Mouse (Mus musculus) heart, embryonic 15.5 days (tissue): ENCODE measurements at regions not wholly inside any gene's neighbourhood (a gene's known extent, or its start where the extent isn't known, plus 50 kb on each side); places are given as distances from the start of the nearest gene placed in this dataset.

Experiments used
- ATAC-seq: fragments of 200-750 bp; cut with Nextera tagmentation; replicated peaks from 2 replicates; pipeline ENCODE4 v1.8.0; 2017; ENCODE audit warnings: low read depth, moderate TSS enrichment; ENCODE audit not compliant: insufficient number of reproducible peaks, insufficient read depth, low FRiP score
- H3K27ac ChIP-seq: fragments of 300-500 bp; sonication (generic); 2 replicates; pipeline ENCODE4 v1.5.1; 2015; ENCODE audit warnings: mild to moderate bottlenecking, inconsistent platforms
- H3K27me3 ChIP-seq: fragments of 300-500 bp; sonication (generic); 2 replicates; pipeline ENCODE4 v1.6.1; 2015; ENCODE audit warnings: inconsistent platforms
- H3K36me3 ChIP-seq: fragments of 300-500 bp; sonication (generic); 2 replicates; pipeline ENCODE4 v1.6.1; 2015; ENCODE audit warnings: mild to moderate bottlenecking, inconsistent platforms
- H3K4me1 ChIP-seq: fragments of 300-500 bp; sonication (generic); replicated peaks from 2 replicates; pipeline ENCODE4 v1.6.1; 2015; ENCODE audit warnings: inconsistent platforms
- H3K4me2 ChIP-seq: fragments of 300-500 bp; sonication (generic); 2 replicates; pipeline ENCODE4 v1.6.1; 2015; ENCODE audit warnings: inconsistent platforms, mild to moderate bottlenecking, moderate library complexity
- H3K4me3 ChIP-seq: fragments of 300-500 bp; sonication (generic); 2 replicates; pipeline ENCODE4 v1.5.1; 2015; ENCODE audit warnings: mild to moderate bottlenecking, inconsistent platforms
- H3K9ac ChIP-seq: fragments of 300-500 bp; sonication (generic); 2 replicates; pipeline ENCODE4 v1.6.1; 2015; ENCODE audit warnings: mild to moderate bottlenecking, inconsistent platforms
- H3K9me3 ChIP-seq: fragments of 300-500 bp; sonication (generic); replicated peaks from 2 replicates; pipeline ENCODE4 v1.6.1; 2016; ENCODE audit warnings: inconsistent platforms
- WGBS: fragments of 180-500 bp; shearing (Covaris S2); methylation state at CpG from one replicate; pipeline ENCODE4 v1.1.7; 2015; ENCODE audit warnings: mixed read lengths; 5-methylcytosine and 5-hydroxymethylcytosine counted together

GRCm38 (mm10) chr13:42554961-42555360 lies 125.5 kb upstream of the Phactr1 start:
- H3K27me3 ChIP-seq: no peaks in the 10 kb centered on the region
- no peak overlapping the region for H3K27ac ChIP-seq
- WGBS: 83% methylated on average over 4 of the region's 4 CpGs
- H3K9me3 ChIP-seq: no peaks in the 10 kb centered on the region
- H3K9ac ChIP-seq: no peak overlapping the region
- no peak overlapping the region for H3K4me2 ChIP-seq
- H3K4me1 ChIP-seq: no peaks in the 10 kb centered on the region
- no peaks in the 10 kb centered on the region for H3K36me3 ChIP-seq
- ATAC-seq: no peak
- no peak overlapping the region for H3K4me3 ChIP-seq

DNA sequence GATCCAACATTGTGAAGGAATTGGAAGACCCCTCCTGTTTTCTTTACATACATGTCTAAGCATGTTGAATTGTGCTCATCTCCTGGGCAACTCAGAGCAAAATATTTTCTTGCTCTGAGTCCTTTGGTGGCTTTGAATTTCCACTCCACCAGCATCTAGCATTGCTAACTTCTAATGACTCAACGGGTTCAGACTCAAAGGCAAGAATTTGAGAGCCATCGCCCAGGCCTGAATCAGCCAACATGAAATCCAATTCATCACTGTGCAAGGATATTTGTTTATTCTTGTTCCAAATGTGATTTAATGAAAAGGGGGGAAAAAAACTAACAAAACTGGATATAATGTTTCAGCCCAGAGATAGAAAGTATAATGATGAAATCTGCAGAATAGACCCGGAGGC lies 121.9 kb upstream of the Phactr1 start:
- no peak for ATAC-seq
- no peak overlapping the region for H3K9ac ChIP-seq
- no peak overlapping the region for H3K4me3 ChIP-seq
- H3K27me3 ChIP-seq: no peaks in the 10 kb centered on the region
- no peaks in the 10 kb centered on the region for H3K4me1 ChIP-seq
- H3K27ac ChIP-seq: no peak overlapping the region
- no peak overlapping the region for H3K4me2 ChIP-seq
- H3K9me3 ChIP-seq: no peaks in the 10 kb centered on the region
- no peaks in the 10 kb centered on the region for H3K36me3 ChIP-seq
- 86% methylated on average over 3 of the region's 3 CpGs for WGBS

GRCm38 (mm10) chr13:42561446-42561845 lies 119.0 kb upstream of the Phactr1 start:
- ATAC-seq: no peak
- 0 out of 2 replicates have a peak, but pooled peaks cover 8% of the 10 kb centered on the region for H3K4me1 ChIP-seq
- H3K36me3 ChIP-seq: no peaks in the 10 kb centered on the region
- no peak overlapping the region for H3K9ac ChIP-seq
- no peaks in the 10 kb centered on the region for H3K9me3 ChIP-seq
- H3K4me2 ChIP-seq: no peak overlapping the region
- H3K4me3 ChIP-seq: no peak overlapping the region
- 80% methylated on average over 2 of the region's 2 CpGs for WGBS
- no peaks in the 10 kb centered on the region for H3K27me3 ChIP-seq
- H3K27ac ChIP-seq: no peak overlapping the region

GRCm38 (mm10) chr13:42565291-42566058 lies 114.9 kb upstream of the Phactr1 start:
- Histone ChIP-seq H3K27ac (peak overlapping the region; percentile 61), H3K9me3 (no peaks in the 10 kb centered on the region), H3K4me1 (0 out of 2 replicates have a peak, but pooled peaks cover 8% of the 10 kb centered on the region), H3K9ac (no peak overlapping the region), H3K4me3 (no peak overlapping the region), H3K36me3 (no peaks in the 10 kb centered on the region), H3K27me3 (no peaks in the 10 kb centered on the region), H3K4me2 (peak overlapping the region; percentile 42)
- WGBS: 57% methylated on average over 26 of the region's 26 CpGs
- peak; percentile 80 for ATAC-seq

DNA sequence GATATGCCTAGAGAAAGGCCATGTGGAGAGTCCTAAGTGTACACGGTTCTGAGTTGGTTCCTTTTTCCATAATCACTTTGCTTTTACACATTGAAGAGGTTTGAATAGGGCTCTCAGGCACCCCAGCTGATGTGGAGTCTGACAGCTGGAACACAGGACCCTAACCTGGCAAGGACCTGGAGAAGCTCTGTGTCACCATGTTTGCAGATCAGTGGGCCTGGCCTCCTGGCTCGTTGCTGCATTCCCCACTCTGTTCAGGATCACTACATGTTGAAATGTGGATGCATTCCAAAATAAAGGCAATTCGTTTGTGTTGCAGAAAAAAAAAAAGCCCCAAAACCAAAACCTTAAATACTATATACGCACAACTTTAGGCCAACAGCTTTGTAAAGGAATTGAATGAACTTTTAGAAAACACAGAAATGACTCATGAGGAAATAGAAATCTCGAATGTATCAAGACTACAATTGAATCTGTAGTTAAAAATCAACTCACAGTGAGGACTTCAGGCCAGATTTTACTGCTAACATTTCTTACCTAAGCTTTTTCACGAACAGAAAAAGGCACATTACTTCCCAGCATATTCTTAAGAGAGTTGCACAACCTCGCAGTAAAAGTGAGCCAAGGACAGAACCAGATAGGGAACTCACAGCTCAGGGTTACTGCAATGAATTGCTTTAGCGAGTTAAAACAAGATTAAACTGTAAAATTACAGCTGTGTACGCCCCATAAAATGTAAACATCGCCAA lies 109.6 kb upstream of the Phactr1 start:
- H3K4me1 ChIP-seq: peaks cover 5% of the 10 kb centered on the region; the same call in 1 of the 2 replicates
- H3K27ac ChIP-seq: no peak overlapping the region
- ATAC-seq: no peak
- H3K27me3 ChIP-seq: no peaks in the 10 kb centered on the region
- no peak overlapping the region for H3K9ac ChIP-seq
- no peaks in the 10 kb centered on the region for H3K36me3 ChIP-seq
- 68% methylated on average over 10 of the region's 10 CpGs for WGBS
- no peak overlapping the region for H3K4me3 ChIP-seq
- H3K9me3 ChIP-seq: no peaks in the 10 kb centered on the region
- no peak overlapping the region for H3K4me2 ChIP-seq

DNA sequence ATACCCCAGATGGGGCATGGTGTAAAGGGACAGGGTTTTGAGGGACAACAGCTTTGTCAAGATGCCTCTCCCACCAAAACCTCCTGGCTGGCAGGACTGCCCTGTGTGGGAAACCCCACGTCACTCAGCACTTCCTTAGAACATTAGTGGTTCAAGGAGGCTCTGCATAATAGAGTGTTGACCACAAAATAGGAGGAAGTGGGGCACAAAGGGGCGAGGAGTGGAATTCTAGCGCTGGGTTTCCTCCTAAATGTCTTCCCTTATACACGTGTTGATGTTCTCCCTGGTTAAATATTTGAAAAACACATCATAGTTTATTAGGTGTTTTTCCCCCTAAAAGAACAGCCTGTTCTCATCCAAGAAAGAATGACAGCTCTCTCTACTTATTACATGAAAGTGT lies 106.2 kb upstream of the Phactr1 start:
- no peak overlapping the region for H3K4me3 ChIP-seq
- 34% methylated on average over 4 of the region's 4 CpGs for WGBS
- H3K27me3 ChIP-seq: no peaks in the 10 kb centered on the region
- H3K4me1 ChIP-seq: peaks cover 3% of the 10 kb centered on the region; the same call in 1 of the 2 replicates
- H3K27ac ChIP-seq: no peak overlapping the region
- no peak overlapping the region for H3K4me2 ChIP-seq
- ATAC-seq: no peak
- H3K36me3 ChIP-seq: no peaks in the 10 kb centered on the region
- H3K9me3 ChIP-seq: no peaks in the 10 kb centered on the region
- no peak overlapping the region for H3K9ac ChIP-seq

DNA sequence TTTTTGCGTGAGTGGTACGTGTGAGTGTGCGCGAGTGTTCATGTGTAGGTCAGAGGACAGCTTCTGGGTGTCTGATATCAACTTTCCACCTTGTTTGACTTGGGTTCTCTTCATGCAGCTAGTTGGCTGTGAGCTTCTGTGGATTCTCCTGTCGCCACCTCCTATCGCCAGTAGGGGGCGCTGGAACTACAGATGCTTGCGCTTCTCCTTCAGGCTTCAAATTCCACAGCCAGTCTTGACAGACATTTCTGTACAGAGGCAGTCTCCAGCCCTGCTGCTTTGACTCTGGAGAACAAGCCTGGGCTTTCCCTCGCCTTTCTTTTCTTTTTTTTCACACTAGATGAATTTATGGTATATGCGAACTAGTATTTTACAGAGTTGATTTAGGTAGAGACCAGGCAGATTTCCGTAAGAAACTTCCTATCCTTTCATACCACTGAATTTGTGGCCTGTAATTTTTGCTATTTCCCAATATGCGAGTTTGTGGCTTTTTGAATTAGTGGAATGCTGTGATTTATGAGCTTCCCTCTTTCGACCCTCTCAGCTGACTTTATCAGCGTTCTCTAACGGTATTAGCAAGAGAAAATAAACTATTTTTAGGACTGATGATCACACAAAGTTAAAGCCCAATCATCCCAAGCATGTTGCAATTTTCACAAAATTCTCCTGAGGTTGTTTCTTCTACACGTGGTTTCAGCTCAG lies 104.5 kb upstream of the Phactr1 start:
- no peak overlapping the region for H3K9ac ChIP-seq
- H3K4me1 ChIP-seq: peaks cover 3% of the 10 kb centered on the region; the same call in 1 of the 2 replicates
- H3K9me3 ChIP-seq: no peaks in the 10 kb centered on the region
- WGBS: 20% methylated on average over 16 of the region's 16 CpGs
- no peaks in the 10 kb centered on the region for H3K27me3 ChIP-seq
- H3K36me3 ChIP-seq: no peaks in the 10 kb centered on the region
- no peak overlapping the region for H3K4me3 ChIP-seq
- no peak overlapping the region; the same call in 1 of the 2 replicates for H3K27ac ChIP-seq
- ATAC-seq: no peak
- no peak overlapping the region for H3K4me2 ChIP-seq

DNA sequence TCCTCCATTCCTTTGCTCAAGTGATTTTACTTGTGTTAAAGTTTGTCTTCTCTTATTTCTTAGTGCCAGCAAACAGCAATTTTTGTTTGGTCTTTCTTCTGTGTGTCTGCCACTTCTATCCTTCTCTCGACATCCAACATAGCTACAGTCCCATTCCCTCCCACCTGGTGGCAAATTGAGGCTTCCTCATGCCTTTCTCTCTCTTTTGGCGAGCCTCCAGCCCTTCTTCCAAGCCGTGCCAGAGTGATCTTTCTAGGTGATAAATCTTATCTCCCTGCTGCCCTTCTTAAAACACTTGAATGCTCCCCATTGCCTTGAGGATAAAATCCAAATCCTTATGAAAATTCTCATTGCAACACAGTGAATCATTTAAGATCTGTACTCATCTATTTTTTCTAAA lies 101.0 kb upstream of the Phactr1 start:
- H3K27ac ChIP-seq: no peak overlapping the region
- 43% methylated on average over 3 of the region's 3 CpGs for WGBS
- H3K4me1 ChIP-seq: peaks cover 3% of the 10 kb centered on the region; the same call in 1 of the 2 replicates
- H3K4me2 ChIP-seq: no peak overlapping the region
- no peak for ATAC-seq
- H3K4me3 ChIP-seq: no peak overlapping the region
- H3K9me3 ChIP-seq: no peaks in the 10 kb centered on the region
- H3K36me3 ChIP-seq: no peaks in the 10 kb centered on the region
- no peaks in the 10 kb centered on the region for H3K27me3 ChIP-seq
- no peak overlapping the region for H3K9ac ChIP-seq

DNA sequence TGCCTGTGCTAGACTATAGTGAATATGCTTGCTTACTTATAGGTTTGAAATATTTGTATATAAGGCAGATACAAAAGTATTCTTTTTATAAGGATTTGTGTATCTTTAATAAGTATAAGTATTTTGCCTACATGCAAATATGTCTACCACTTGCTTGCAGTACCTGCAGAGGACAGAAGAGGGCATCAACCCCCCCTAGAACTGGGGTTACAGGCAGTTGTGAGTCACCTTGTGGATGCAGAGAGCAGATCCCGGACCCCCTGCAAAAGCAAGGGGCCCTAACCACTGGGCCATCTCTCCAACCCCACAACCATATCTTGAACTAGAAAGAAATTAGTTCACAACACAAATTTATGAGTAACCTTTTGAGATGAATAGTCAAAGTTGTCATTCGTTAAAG lies 91.3 kb upstream of the Phactr1 start:
- no peak overlapping the region for H3K27ac ChIP-seq
- H3K4me2 ChIP-seq: no peak overlapping the region
- H3K36me3 ChIP-seq: no peaks in the 10 kb centered on the region
- no peak overlapping the region for H3K4me3 ChIP-seq
- H3K4me1 ChIP-seq: peaks cover 10% of the 10 kb centered on the region; the same call in 1 of the 2 replicates
- no peak for ATAC-seq
- WGBS: 73% methylated on average over 2 of the region's 2 CpGs
- H3K27me3 ChIP-seq: no peaks in the 10 kb centered on the region
- H3K9ac ChIP-seq: no peak overlapping the region
- no peaks in the 10 kb centered on the region for H3K9me3 ChIP-seq

GRCm38 (mm10) chr13:42589607-42590006 lies 90.8 kb upstream of the Phactr1 start:
- 69% methylated on average over 5 of the region's 5 CpGs for WGBS
- Histone ChIP-seq H3K4me1 (peaks cover 10% of the 10 kb centered on the region; the same call in 1 of the 2 replicates), H3K9me3 (no peaks in the 10 kb centered on the region), H3K36me3 (no peaks in the 10 kb centered on the region), H3K4me3 (no peak overlapping the region), H3K27me3 (no peaks in the 10 kb centered on the region), H3K9ac (no peak overlapping the region), H3K4me2 (no peak overlapping the region), H3K27ac (no peak overlapping the region)
- no peak for ATAC-seq

DNA sequence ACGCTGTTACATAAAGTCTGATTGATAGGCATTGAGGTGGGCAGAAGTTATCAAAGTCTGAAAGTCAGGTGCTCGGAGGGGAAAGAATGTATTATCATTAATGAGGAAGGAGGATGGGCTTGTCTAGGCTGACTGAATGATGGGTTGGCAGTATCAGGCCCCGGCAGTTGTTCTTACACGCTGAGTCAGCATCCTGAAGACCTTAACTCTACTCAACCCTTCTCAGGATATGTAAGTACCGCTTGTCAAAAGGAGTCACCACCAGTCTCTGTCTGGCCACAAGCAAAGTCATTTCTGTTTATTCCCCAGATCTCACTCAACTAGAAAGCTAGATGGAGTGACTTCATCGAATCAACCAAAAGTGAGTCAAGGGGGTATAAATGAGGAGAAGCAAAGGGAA lies 90.0 kb upstream of the Phactr1 start:
- Histone ChIP-seq H3K4me1 (peaks cover 10% of the 10 kb centered on the region; the same call in 1 of the 2 replicates), H3K36me3 (no peaks in the 10 kb centered on the region), H3K4me3 (no peak overlapping the region), H3K27me3 (no peaks in the 10 kb centered on the region), H3K9ac (no peak overlapping the region), H3K27ac (no peak overlapping the region), H3K9me3 (no peaks in the 10 kb centered on the region), H3K4me2 (no peak overlapping the region)
- 71% methylated on average over 6 of the region's 6 CpGs for WGBS
- no peak for ATAC-seq
